Mouse (Mus musculus) kidney, embryonic 16.5 days (tissue): ENCODE measurements around the gene Nrm. TPM values are rescaled to one million over a fixed set of nuclear protein-coding genes. Genes with fewer than 3 reads are reported as not detected.
A peak's percentile ranks its signal among the peaks of the same experiment; 100 is the strongest.

Source experiments
- ATAC-seq: fragments of 200-750 bp; cut with Nextera tagmentation; 2 replicates; pipeline ENCODE4 v1.8.0; 2017; ENCODE audit warnings: moderate TSS enrichment; ENCODE audit not compliant: low FRiP score, low TSS enrichment
- H3K27ac ChIP-seq: fragments of 300-500 bp; sonication (generic); 2 replicates; pipeline ENCODE4 v1.5.1; 2014; ENCODE audit warnings: low read length
- H3K27me3 ChIP-seq: fragments of 300-500 bp; sonication (generic); 2 replicates; pipeline ENCODE4 v1.6.1; 2014; ENCODE audit warnings: low read length, control low read depth, mixed read lengths; ENCODE audit not compliant: insufficient read depth
- H3K36me3 ChIP-seq: fragments of 300-500 bp; sonication (generic); 2 replicates; pipeline ENCODE4 v1.6.1; 2014; ENCODE audit warnings: low read length, control low read depth, mixed read lengths; ENCODE audit not compliant: insufficient read depth
- H3K4me1 ChIP-seq: fragments of 300-500 bp; sonication (generic); 2 replicates; pipeline ENCODE4 v1.6.1; 2014; ENCODE audit warnings: low read length, control low read depth, mixed read lengths; ENCODE audit not compliant: insufficient read depth
- H3K4me2 ChIP-seq: fragments of 300-500 bp; sonication (generic); replicated peaks from 2 replicates; pipeline ENCODE4 v1.6.1; 2014; ENCODE audit warnings: low read depth, low read length
- H3K4me3 ChIP-seq: fragments of 300-500 bp; sonication (generic); 2 replicates; pipeline ENCODE4 v1.5.1; 2014; ENCODE audit warnings: mild to moderate bottlenecking, low read length
- H3K9ac ChIP-seq: fragments of 300-500 bp; sonication (generic); replicated peaks from 2 replicates; pipeline ENCODE4 v1.6.1; 2014; ENCODE audit warnings: low read length
- H3K9me3 ChIP-seq: fragments of 300-500 bp; sonication (generic); 2 replicates; pipeline ENCODE4 v1.6.1; 2016; ENCODE audit warnings: low read length, control low read depth
- WGBS: fragments of 180-500 bp; shearing (Covaris S2); extraction: QIAGEN DNeasy Blood & Tissue Kit; methylation state at CpG from one replicate; pipeline ENCODE4 v1.1.7; 2014; 5-methylcytosine and 5-hydroxymethylcytosine counted together
- polyA plus RNA-seq: library from polyadenylated mRNA; unstranded; fragments of >200 nt; fragmentation: Nextera tagmentation; extraction: Ambion mirVana; gene quantifications from 2 replicates; pipeline ENCODE4 v1.2.1, GENCODE M21; 2015

Gene Nrm
- polyA plus RNA-seq, 1 experiment from 2014 or later = 63.3 TPM

DNA sequence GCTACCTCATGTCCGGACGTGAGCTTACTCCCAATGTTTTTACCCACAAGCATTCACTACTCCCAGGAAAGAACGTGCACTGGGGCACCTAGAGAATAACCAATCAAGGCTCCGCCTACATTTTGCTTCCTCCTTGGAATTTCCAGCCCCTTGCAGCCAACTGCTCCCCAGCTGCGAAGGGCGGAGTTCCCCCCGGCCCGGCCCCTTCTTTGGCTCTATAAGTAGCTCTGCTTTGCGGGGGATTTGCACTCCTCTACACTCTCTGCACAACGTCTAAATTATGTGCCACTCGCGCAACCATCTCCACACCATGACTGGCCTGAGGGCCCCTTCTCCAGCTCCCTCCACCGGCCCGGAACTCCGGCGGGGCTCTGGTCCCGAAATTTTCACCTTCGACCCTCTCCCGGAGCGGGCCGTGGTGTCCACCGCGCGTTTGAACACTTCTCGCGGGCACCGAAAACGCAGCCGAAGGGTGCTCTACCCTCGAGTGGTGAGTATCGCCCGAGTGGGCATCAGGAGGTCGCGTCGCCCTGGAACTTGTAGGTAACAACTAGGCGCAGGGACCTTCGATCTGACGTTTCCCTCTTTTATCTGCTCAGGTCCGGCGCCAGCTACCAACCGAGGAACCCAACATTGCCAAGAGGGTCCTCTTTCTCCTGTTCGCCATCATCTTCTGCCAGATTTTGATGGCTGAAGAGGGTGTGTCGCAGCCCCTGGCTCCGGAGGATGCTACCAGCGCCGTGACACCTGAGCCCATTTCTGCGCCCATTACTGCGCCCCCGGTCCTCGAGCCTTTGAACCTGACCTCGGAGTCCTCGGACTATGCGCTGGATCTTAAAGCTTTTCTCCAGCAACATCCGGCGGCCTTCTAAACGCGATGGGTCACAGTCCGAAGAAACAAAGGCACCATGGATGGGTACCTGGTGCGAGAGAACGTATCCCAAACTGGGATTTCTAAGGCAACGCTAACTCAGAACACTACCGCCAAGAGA, 39.4 kb upstream of the Nrm start, which contains the start of gene Ier3:
Ier3 (plus strand) TSS at position 246 of the 992 bp plus-strand sequence.
- under 1% methylated on average over 62 of the region's 62 CpGs for WGBS
- peak within 1 kb of the TSS; percentile 94 for H3K4me2 ChIP-seq
- H3K27ac ChIP-seq = peak within 1 kb of the TSS; percentile 92
- no peaks in the 10 kb centered on the region for H3K9me3 ChIP-seq
- H3K27me3 ChIP-seq = 0 out of 2 replicates have a peak, but pooled peaks cover 3% of the 10 kb centered on the region
- peak; percentile 41; the same call in 1 of the 2 replicates for ATAC-seq
- peak within 1 kb of the TSS; percentile 79 for H3K4me3 ChIP-seq
- peak within 1 kb of the TSS; percentile 87 for H3K9ac ChIP-seq
- H3K36me3 ChIP-seq = 0 out of 2 replicates have a peak, but pooled peaks cover 7% of the 10 kb centered on the region
- peaks cover 36% of the 10 kb centered on the region for H3K4me1 ChIP-seq

DNA sequence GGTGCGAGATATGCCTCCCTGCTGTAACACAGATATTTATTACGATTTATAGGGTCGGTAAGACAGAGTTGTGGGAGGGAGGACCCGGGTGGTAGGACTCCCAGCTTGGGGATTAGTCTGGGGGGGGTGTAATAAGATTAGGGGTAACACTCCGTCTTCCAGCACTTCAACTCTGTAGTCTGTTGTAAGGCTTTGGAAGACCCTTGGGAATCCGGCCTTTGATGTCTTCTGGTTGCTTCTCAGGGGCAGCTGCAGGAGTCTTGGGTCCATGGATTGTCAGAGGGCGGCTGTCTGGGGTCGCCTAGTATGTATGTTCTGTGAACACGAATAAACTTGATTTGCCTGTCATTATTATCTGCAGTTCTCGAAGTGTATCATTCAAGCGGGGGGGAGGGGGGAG, 38.6 kb upstream of the Nrm start:
- 0 out of 2 replicates have a peak, but pooled peaks cover 3% of the 10 kb centered on the region for H3K27me3 ChIP-seq
- ATAC-seq = peak; percentile 16
- peak overlapping the region; percentile 92 for H3K27ac ChIP-seq
- peak overlapping the region; percentile 94 for H3K4me2 ChIP-seq
- peaks cover 15% of the 10 kb centered on the region for H3K36me3 ChIP-seq
- WGBS = 3% methylated on average over 11 of the region's 11 CpGs
- peaks cover 30% of the 10 kb centered on the region for H3K4me1 ChIP-seq
- no peaks in the 10 kb centered on the region for H3K9me3 ChIP-seq
- H3K4me3 ChIP-seq = peak overlapping the region; percentile 79
- peak overlapping the region; percentile 87 for H3K9ac ChIP-seq

DNA sequence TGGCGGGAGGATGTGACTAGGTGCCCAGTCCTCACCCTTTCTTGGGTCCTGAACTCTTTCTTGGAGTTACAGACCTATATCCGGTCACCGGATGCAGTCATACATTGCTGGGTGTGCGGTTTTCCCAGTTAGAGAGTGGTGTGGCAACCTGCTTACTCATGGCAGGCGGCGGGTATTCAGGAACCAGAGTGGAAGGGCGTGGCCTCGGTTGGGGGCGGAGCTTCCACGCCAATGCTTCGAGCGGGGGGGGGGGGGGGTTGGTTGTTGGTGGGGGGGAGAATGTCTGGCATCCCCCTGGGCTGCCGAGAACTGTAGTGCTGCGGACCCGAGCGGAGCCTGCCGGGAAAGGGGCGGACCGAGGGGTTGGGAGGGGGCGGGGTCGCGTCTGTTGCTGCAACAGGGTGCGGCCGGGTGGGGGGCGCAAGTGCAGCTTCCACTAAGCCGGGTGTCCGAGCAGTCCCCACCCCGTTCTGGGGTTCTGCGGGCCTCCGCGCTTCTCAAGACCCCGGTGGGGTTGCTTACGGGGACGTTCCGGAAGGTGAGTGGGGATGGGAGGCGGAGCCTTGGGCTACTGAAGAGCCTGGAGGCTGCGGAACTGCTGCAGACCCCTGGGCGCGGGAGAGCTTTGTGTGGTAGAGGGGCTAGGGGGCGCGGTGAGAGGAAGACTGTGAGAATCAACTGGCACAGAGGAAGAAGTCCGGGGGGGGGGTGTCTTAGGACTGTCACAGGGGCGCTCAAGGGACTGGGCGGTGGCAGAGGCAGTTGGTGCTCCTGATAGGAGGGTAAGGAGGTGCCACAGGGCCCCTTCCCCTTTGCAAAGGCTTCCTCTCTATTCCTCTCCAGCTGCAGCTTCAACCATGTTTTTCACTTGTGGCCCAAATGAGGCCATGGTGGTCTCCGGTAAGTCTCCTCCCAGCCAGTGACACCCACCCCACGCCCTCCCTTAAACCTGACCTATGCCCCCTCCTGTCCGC, 37.9 kb upstream of the Nrm start, which contains the start of gene Flot1:
Flot1 (plus strand) TSS at position 267 of the 974 bp plus-strand sequence.
- ATAC-seq = peak; percentile 89
- Histone ChIP-seq H3K4me2 (peak within 1 kb of the TSS; percentile 94), H3K9me3 (no peaks in the 10 kb centered on the region; the same call in 1 of the 2 replicates), H3K36me3 (peaks cover 21% of the 10 kb centered on the region), H3K4me3 (peak within 1 kb of the TSS; percentile 79), H3K4me1 (peaks cover 28% of the 10 kb centered on the region), H3K27ac (peak within 1 kb of the TSS; percentile 92), H3K9ac (peak within 1 kb of the TSS; percentile 87), H3K27me3 (0 out of 2 replicates have a peak, but pooled peaks cover 3% of the 10 kb centered on the region)
- WGBS = under 1% methylated on average over 46 of the region's 47 CpGs

DNA sequence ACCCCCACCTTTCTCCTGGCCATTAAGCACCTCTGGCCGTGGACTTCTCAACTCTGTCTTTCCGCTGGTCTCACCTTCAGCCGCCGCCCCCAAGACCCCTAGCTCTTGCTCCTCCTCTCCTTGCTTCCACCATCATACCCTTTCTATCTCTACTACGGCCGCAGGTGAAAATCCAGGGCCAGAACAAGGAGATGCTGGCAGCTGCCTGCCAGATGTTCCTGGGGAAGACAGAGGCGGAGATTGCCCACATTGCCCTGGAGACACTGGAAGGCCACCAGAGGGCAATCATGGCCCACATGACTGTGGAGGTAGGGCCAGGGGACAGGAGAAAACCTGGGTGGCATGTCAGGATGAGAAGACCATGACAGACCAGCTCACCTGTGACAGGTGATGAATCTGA, 36.7 kb upstream of the Nrm start:
- Histone ChIP-seq H3K4me2 (no peak overlapping the region), H3K9ac (no peak overlapping the region; the same call in 1 of the 2 replicates), H3K9me3 (no peaks in the 10 kb centered on the region; the same call in 1 of the 2 replicates), H3K36me3 (peaks cover 21% of the 10 kb centered on the region), H3K4me3 (no peak overlapping the region), H3K27ac (no peak overlapping the region), H3K4me1 (peaks cover 28% of the 10 kb centered on the region), H3K27me3 (0 out of 2 replicates have a peak, but pooled peaks cover 3% of the 10 kb centered on the region)
- WGBS = 60% methylated on average over 7 of the region's 7 CpGs
- no peak for ATAC-seq

DNA sequence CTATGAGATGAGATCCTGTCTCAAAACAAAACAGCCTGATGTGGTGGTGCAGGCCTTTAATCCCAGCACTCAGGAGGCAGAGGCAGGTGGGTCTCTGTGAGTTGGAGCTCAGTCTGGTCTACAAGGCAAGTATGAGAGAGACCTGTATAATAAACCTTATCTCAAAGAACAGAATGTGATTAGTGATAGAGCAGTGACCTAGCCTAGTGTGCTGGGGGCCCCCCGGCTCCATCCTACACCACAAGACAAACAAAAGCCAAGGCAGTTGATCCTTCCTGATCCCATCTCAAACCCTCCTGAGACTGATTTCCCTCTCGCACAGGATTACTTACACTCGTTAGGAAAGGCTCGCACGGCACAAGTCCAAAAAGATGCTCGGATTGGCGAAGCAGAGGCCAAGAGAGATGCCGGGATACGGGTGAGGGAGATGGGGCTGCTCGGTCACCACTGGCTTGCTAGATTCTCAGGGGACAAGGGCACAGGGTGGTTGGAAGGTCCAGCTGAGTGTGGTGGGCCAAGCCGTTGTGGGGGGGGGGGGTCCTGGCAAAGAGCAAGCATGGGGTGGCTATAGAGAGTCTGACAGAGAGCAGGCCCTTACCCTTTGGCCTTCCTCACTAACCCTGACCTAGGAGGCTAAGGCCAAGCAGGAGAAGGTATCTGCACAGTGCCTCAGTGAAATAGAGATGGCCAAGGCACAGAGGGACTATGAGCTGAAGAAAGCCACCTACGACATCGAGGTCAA, 35.8 kb upstream of the Nrm start:
- Histone ChIP-seq H3K4me1 (peaks cover 35% of the 10 kb centered on the region), H3K9ac (no peak overlapping the region), H3K4me2 (no peak overlapping the region), H3K4me3 (no peak overlapping the region), H3K27ac (no peak overlapping the region), H3K27me3 (no peaks in the 10 kb centered on the region), H3K9me3 (no peaks in the 10 kb centered on the region; the same call in 1 of the 2 replicates), H3K36me3 (peaks cover 21% of the 10 kb centered on the region)
- no peak for ATAC-seq
- WGBS = 92% methylated on average over 13 of the region's 13 CpGs

DNA sequence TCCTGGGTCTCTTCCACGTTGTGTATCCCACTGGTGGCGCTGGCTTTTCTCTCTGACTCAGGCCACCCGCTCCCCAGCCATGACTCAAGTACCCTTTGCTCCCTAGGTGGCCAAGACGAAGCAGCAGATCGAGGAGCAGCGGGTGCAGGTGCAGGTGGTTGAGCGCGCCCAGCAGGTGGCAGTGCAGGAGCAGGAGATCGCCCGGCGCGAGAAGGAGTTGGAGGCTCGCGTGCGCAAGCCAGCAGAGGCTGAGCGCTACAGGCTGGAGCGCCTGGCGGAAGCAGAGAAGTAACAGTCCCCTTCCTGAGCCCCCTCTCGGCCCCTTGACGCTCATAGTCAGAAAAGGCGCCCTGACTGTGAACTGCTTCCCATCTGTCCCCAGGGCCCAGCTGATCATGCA, 31.4 kb upstream of the Nrm start:
- Histone ChIP-seq H3K4me3 (no peak overlapping the region), H3K36me3 (peaks cover 47% of the 10 kb centered on the region), H3K27ac (0 out of 2 replicates have a peak overlapping the region, but pooled peaks have one; percentile 55), H3K4me1 (peaks cover 21% of the 10 kb centered on the region), H3K9ac (peak overlapping the region; percentile 37; the same call in 1 of the 2 replicates), H3K27me3 (no peaks in the 10 kb centered on the region), H3K4me2 (peak overlapping the region; percentile 32; the same call in 1 of the 2 replicates), H3K9me3 (no peaks in the 10 kb centered on the region; the same call in 1 of the 2 replicates)
- WGBS = 1% methylated on average over 21 of the region's 21 CpGs
- peak; percentile 71 for ATAC-seq

DNA sequence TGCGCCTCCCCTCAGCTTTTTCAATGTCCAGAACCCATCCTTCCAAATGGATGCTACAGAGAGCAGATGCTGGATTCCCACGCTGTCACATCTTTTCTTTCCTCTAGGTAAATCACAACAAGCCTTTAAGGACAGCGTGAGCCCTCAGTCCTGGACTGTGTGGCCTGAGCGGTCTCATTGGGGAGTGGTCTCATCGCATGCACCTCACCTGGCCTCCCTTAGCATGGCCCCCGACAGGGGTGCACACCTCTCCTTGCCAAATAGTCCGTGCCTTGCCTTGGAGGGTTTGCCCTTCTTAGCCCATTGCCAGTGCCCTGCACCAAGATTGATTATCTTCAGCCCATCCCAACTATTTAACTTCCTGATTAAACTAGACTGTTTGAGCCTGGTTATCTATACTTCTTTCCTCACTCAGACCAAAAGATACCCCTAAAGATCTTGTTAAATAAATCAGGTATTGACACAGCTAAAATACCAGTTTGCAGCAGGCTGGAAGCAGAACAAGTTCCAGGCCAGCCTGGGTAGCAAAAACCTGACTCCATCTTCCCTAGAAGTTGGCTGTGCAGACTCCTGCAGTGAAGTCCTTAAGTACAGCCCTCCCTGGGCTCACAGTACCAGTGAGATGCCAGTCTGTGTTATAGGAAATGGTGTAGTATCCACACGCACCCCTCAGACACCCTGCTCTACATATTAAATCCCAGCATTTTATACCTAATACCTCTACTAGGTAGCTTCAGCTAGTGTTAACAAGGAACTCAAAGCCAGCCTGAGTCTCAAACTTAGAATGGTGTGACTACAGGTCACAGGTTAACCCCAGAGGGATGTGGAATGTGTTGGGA, 28.5 kb upstream of the Nrm start:
- no peak overlapping the region for H3K9ac ChIP-seq
- H3K27me3 ChIP-seq = no peaks in the 10 kb centered on the region
- no peaks in the 10 kb centered on the region; the same call in 1 of the 2 replicates for H3K9me3 ChIP-seq
- H3K27ac ChIP-seq = no peak overlapping the region
- peaks cover 50% of the 10 kb centered on the region for H3K36me3 ChIP-seq
- H3K4me1 ChIP-seq = peaks cover 36% of the 10 kb centered on the region
- no peak overlapping the region for H3K4me3 ChIP-seq
- no peak overlapping the region for H3K4me2 ChIP-seq
- ATAC-seq = no peak
- 61% methylated on average over 8 of the region's 8 CpGs for WGBS

DNA sequence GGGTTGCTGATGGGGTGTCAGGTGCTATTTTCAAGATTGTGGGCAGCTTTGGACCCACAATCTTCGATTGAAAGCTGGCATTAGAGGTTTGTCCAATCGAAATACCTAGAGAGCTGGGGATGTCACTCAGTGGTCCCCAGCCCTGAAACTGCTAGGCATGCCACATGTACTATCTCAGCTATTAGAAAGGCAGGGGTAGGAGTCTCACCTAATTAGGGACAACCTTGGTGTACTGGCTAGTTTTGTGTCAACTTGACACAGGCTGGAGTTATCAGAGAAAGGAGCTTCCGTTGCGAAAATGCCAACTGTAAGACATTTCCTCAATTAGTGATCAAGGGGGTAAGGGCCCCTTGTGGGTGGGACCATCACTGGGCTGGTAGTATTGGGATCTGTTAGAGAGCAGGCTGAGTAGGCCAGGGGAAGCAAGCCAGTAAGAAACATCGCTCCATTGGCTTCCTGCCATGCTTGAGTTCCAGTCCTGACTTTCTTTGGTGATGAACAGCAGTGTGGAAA, 27.8 kb upstream of the Nrm start:
- H3K9me3 ChIP-seq = no peaks in the 10 kb centered on the region

More for the DNA sequence above, 27.8 kb upstream of the Nrm start:
- no peak overlapping the region for H3K4me2 ChIP-seq
- WGBS = 28% methylated on average over 5 of the region's 5 CpGs
- no peak overlapping the region for H3K4me3 ChIP-seq
- peaks cover 36% of the 10 kb centered on the region for H3K4me1 ChIP-seq
- no peak overlapping the region for H3K27ac ChIP-seq
- no peak for ATAC-seq
- H3K27me3 ChIP-seq = no peaks in the 10 kb centered on the region
- no peak overlapping the region for H3K9ac ChIP-seq
- H3K36me3 ChIP-seq = peaks cover 44% of the 10 kb centered on the region
